Mouse (Mus musculus) heart, embryonic 10.5 days (tissue): ENCODE measurements at regions not wholly inside any gene's neighbourhood (a gene's known extent, or its start where the extent isn't known, plus 50 kb on each side); places are given as distances from the start of the nearest gene placed in this dataset.

Experiments
- DNase-seq: peaks from one replicate; pipeline ENCODE4 v3.0.0-alpha.2; 2017; ENCODE audit warnings: low spot score
- H3K27ac ChIP-seq: fragments of 300-500 bp; sonication (generic); 2 replicates; pipeline ENCODE4 v1.5.1; 2016; ENCODE audit warnings: mild to moderate bottlenecking
- H3K27me3 ChIP-seq: fragments of 300-500 bp; sonication (generic); 2 replicates; pipeline ENCODE4 v1.6.1; 2016; ENCODE audit warnings: mild to moderate bottlenecking; ENCODE audit not compliant: poor library complexity, insufficient read depth, severe bottlenecking
- H3K36me3 ChIP-seq: fragments of 300-500 bp; sonication (generic); 2 replicates; pipeline ENCODE4 v1.6.1; 2016; ENCODE audit warnings: mild to moderate bottlenecking, moderate library complexity
- H3K4me1 ChIP-seq: fragments of 300-500 bp; sonication (generic); 2 replicates; pipeline ENCODE4 v1.6.1; 2016; ENCODE audit warnings: mild to moderate bottlenecking
- H3K4me3 ChIP-seq: fragments of 300-500 bp; sonication (generic); 2 replicates; pipeline ENCODE4 v1.5.1; 2016; ENCODE audit warnings: mild to moderate bottlenecking, moderate library complexity
- H3K9me3 ChIP-seq: fragments of 300-500 bp; sonication (generic); 2 replicates; pipeline ENCODE4 v1.6.1; 2016; ENCODE audit warnings: mild to moderate bottlenecking, moderate library complexity
- WGBS: fragments of 180-500 bp; shearing (Covaris S2); methylation state at CpG from one replicate; pipeline ENCODE4 v1.1.7; 2016; 5-methylcytosine and 5-hydroxymethylcytosine counted together

DNA sequence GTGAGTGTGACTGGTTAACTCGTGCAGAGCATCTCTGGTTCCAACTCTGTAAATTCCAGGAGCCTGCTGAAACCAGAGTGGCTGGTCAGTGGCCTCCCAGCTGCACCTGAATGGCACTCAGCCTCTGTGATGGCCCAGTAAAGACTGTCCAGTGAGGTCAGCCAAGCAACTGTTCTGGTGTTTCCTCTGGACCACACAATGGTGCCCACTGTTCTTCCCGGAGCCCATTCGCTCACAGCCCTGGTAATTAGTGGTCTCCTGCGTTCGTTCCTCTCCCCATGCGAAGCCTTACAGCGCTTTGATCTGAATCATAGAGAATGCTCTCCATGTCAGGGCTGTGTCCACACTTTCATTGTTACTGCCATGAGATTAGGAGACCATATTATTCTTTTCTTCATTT, 75.5 kb downstream of the Enkur start:
- no peaks in the 10 kb centered on the region for H3K4me1 ChIP-seq

DNA sequence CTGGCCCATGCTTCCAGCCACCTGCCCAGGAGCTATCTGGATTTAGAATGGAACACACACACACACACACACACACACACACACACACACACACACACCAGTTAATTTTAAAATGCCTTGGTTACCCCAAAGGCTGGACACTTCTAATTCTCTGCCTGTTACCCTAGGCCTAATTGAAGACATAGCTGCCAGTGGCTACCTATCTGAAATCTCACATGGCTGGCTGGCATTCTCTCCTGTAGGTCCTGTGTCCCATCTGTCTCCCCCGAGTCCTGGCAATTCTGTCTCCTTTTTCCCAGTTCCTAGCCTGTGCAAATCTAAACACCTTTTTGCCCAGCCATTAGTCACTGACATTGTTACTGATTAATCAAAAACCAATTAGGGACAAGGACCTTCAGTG, 78.6 kb downstream of the Enkur start:
- no peaks in the 10 kb centered on the region for H3K36me3 ChIP-seq
- H3K4me1 ChIP-seq, result no peaks in the 10 kb centered on the region
- 69% methylated on average over 1 of the region's 1 CpGs for WGBS
- H3K27me3 ChIP-seq, result no peaks in the 10 kb centered on the region
- no peak overlapping the region for H3K27ac ChIP-seq
- H3K9me3 ChIP-seq, result no peaks in the 10 kb centered on the region
- no peak overlapping the region for H3K4me3 ChIP-seq
- DNase-seq, result no peak

More for the DNA sequence above, 75.5 kb downstream of the Enkur start:
- Histone ChIP-seq H3K27me3 (no peaks in the 10 kb centered on the region), H3K4me3 (no peak overlapping the region), H3K36me3 (no peaks in the 10 kb centered on the region), H3K9me3 (no peaks in the 10 kb centered on the region), H3K27ac (no peak overlapping the region)
- no peak for DNase-seq
- 76% methylated on average over 7 of the region's 7 CpGs for WGBS

DNA sequence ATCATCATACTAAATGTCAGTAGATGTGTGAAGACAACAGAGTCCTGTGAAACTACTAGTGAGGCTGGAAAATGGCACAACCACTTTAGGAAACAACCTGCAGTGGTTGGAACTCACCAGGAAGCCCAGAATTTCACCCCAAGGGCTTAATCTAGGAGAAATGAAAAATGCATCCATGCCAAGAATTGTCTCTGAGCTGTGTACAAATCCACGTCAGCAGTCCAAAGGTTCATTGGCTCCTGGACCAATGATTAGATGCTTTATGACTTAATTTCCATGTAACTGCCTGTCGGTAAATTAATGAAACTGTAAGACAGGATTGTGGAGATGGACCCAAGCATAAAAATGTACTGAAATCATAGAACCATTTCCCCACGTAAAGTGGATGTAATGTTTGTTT, 82.7 kb downstream of the Enkur start:
- Histone ChIP-seq H3K27ac (no peak overlapping the region), H3K4me3 (no peak overlapping the region), H3K9me3 (no peaks in the 10 kb centered on the region), H3K27me3 (no peaks in the 10 kb centered on the region), H3K36me3 (no peaks in the 10 kb centered on the region), H3K4me1 (no peaks in the 10 kb centered on the region)
- WGBS, result 77% methylated on average over 3 of the region's 3 CpGs
- no peak for DNase-seq

DNA sequence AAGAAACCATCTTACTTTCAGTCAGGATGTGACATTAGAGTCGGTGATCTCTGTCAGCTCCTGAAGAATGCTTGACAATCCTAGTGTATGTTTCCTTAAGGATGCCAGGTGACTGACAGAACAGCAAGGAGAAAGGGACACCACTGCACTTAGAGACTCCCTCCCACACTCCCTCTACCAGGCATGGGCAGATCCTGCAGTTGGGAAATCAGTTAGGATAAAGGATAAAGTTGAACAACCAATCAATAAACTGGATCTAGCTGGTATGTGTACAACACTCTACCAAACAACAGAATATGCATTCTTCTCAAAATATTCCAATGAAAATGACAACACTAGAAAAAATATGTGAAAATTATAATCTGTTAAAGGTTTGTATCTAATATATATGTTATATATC, 83.5 kb downstream of the Enkur start:
- Histone ChIP-seq H3K4me1 (no peaks in the 10 kb centered on the region), H3K36me3 (no peaks in the 10 kb centered on the region), H3K4me3 (no peak overlapping the region), H3K27ac (no peak overlapping the region), H3K27me3 (no peaks in the 10 kb centered on the region), H3K9me3 (no peaks in the 10 kb centered on the region)
- DNase-seq, result no peak
- 68% methylated on average over 1 of the region's 1 CpGs for WGBS

DNA sequence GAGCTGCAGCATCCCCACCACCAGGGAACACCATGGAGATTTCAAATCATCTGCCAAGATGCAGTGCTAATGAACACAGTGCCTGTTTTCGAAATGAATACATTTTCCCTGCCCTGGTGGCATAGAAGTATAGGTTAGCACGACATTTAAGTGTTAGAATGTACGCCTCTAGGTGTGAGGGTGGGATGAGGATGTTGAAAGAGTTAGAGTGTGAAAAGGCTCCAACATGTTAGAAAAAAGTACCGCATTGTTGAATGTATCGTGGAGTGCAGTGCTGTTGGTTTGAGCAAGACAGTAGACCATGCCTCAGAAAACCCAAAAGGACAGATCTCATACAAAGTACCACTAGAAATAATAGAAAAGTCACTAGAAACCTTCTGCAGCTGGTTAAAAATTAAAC, 88.3 kb downstream of the Enkur start:
- Histone ChIP-seq H3K27ac (no peak overlapping the region), H3K4me3 (no peak overlapping the region), H3K4me1 (no peaks in the 10 kb centered on the region), H3K36me3 (no peaks in the 10 kb centered on the region), H3K9me3 (no peaks in the 10 kb centered on the region), H3K27me3 (no peaks in the 10 kb centered on the region)
- WGBS, result 86% methylated on average over 5 of the region's 5 CpGs
- DNase-seq, result no peak

DNA sequence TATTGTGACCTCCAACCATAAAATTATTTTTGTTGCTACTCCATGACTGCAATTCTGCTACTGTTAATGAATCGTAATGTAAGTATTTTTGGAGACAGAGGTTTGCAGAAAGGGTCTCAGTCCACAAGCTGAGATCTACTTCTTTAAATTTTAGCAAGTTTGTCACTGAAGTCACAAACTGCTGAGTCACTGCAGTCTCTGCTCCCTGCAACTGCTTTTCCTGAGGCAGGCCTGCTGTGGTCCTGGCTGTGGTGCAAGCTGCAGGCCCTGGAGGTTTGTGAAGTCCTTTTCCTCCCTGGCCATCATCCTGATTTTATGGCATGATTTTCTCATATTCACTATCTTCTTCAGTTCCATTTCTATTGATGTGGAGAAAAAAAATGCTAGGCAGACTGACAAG, 93.6 kb downstream of the Enkur start:
- Histone ChIP-seq H3K27me3 (no peaks in the 10 kb centered on the region), H3K36me3 (no peaks in the 10 kb centered on the region), H3K4me1 (no peaks in the 10 kb centered on the region), H3K27ac (no peak overlapping the region), H3K4me3 (no peak overlapping the region), H3K9me3 (no peaks in the 10 kb centered on the region)
- 77% methylated on average over 1 of the region's 1 CpGs for WGBS
- peak; percentile 28 for DNase-seq

DNA sequence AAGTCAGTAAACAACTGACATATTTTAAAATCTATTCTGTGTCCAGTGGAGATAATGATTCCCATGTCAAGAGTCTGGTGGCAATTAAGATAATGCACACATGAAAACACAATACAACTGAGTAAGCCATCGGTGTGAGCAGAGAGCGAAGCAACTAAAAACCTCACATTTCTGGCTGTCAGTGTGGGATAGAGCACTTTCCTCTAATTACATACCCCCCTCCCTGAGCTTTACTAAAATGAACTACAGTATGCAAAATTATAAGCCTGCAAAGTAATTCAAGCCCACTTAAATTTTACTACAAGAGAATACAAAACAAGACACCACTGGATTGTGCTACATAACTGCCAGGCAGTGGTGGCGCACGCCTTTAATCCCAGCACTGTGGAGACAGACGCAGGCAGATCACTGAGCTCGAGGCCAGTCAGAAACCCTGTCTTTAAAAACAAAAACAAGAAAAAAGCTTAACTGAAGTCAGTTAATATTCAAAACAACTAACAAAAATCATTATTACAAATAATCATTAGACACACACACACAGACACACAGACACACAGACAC, 104.8 kb downstream of the Enkur start:
- DNase-seq, result no peak
- no peaks in the 10 kb centered on the region for H3K36me3 ChIP-seq
- 88% methylated on average over 6 of the region's 6 CpGs for WGBS
- no peak overlapping the region for H3K27ac ChIP-seq
- no peaks in the 10 kb centered on the region for H3K9me3 ChIP-seq
- no peak overlapping the region for H3K4me3 ChIP-seq
- no peaks in the 10 kb centered on the region for H3K27me3 ChIP-seq
- H3K4me1 ChIP-seq, result no peaks in the 10 kb centered on the region

DNA sequence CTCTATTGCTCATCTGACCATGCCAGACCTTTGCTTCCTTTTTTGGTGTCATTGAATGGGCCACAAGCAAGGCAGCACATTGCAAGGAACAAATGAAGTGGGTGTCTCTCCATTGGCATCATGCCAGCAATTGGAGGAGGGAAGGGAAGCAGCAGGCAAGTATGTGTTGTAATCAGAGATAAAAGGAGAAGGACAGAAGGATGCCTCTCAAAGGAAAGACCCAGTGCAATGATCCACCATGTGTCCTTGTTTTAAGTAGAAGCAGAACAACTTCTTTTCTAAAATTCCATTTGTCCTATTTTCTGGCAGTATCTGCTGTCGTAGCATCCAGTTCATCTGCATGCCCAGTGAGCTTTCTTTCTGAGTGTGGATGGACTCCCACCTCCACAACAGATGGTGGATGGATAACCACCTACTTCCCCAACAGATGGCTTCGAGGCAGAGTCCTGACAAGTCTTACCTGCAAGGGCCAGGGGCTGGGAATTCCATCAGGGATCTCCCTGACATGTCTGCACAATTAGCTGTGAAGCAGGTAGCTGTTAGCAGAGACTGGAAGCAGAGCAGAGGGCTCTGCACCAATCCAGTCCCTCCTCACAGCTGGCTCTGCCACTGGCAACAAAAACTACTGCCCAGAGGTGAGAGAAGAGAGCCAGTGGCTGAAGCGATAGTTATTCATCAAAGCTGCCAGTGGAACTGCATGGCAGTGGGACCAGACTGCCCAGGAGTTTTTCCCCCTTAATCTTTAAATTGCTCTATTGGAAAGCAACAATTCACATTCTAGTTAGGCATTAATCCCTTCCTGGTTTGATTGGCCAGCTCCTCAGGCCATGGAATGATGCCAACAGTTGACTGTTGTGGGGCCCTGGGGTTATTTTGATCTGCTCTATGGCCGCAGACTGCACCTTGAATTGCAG, 113.8 kb downstream of the Enkur start:
- no peak for DNase-seq
- 75% methylated on average over 4 of the region's 4 CpGs for WGBS
- Histone ChIP-seq H3K27ac (no peak overlapping the region), H3K4me3 (no peak overlapping the region), H3K27me3 (no peaks in the 10 kb centered on the region), H3K36me3 (no peaks in the 10 kb centered on the region), H3K4me1 (no peaks in the 10 kb centered on the region), H3K9me3 (no peaks in the 10 kb centered on the region)

DNA sequence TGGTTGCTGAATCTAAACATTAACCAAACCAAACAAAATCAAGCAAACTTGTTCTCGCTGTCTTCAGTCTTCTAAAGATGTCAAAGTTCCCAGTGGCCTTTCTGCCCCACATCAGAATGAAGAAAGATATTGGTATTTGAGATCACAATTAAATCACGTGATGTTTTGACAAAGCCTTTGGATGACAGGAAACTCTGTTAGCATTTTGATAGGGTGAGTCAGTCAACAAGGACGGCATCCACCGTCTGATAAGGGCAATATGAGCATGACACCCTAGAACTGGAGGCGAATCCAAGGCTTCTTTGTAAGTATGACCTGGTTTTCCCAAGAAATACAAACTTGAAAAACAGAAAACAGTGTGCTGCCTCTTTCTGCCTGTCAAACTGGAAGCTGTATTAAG, 116.8 kb upstream of the Arhgap21 start:
- peak; percentile 6 for DNase-seq
- Histone ChIP-seq H3K36me3 (no peaks in the 10 kb centered on the region), H3K27me3 (no peaks in the 10 kb centered on the region), H3K4me1 (no peaks in the 10 kb centered on the region), H3K9me3 (no peaks in the 10 kb centered on the region), H3K4me3 (no peak overlapping the region), H3K27ac (no peak overlapping the region)
- WGBS, result 55% methylated on average over 5 of the region's 5 CpGs

DNA sequence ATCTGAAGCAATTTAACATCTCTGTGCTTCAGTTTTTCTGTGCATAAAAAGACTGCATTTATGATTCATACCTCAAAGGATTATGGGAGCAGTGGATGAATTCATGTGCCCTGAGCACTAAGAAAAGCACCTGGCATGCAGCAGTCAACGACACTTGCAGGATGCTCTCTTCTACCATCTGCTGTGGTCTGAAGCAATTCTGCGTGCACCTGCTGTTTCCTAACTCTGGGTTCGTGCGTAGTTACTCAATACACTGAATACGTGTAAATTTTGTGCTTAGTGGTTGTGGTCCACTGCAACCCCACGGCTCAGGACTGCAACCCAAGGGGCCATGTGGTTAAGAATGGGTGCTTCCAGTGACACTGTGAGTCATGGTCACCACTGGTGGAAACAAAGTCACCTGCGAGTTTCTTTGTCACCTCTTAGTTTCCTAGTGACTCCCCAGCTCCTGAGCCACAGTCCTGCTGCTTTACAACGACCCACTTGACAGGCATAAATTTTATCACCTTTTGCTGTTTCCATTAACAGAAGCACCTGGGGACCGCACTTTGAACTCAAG, 98.7 kb upstream of the Arhgap21 start:
- no peak overlapping the region for H3K27ac ChIP-seq
- WGBS, result 77% methylated on average over 9 of the region's 9 CpGs
- DNase-seq, result peak; percentile 68
- no peaks in the 10 kb centered on the region for H3K27me3 ChIP-seq
- H3K4me3 ChIP-seq, result no peak overlapping the region
- H3K4me1 ChIP-seq, result no peaks in the 10 kb centered on the region
- H3K36me3 ChIP-seq, result no peaks in the 10 kb centered on the region
- no peaks in the 10 kb centered on the region for H3K9me3 ChIP-seq

DNA sequence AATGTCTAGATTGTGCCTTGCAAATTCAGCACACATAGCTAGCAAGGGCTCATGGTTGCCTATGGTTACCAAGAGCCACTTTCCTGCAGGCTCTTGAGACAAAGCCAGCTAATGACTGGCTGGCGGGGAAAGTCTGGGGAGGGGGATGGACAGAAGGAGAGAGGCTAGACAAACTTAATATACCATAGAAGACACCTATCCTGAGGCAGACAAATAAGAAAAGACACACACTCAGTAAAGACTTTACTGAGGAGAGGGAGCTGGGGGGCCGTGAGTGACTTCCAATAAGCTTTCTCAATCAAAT, 91.6 kb upstream of the Arhgap21 start:
- DNase-seq, result no peak

DNA sequence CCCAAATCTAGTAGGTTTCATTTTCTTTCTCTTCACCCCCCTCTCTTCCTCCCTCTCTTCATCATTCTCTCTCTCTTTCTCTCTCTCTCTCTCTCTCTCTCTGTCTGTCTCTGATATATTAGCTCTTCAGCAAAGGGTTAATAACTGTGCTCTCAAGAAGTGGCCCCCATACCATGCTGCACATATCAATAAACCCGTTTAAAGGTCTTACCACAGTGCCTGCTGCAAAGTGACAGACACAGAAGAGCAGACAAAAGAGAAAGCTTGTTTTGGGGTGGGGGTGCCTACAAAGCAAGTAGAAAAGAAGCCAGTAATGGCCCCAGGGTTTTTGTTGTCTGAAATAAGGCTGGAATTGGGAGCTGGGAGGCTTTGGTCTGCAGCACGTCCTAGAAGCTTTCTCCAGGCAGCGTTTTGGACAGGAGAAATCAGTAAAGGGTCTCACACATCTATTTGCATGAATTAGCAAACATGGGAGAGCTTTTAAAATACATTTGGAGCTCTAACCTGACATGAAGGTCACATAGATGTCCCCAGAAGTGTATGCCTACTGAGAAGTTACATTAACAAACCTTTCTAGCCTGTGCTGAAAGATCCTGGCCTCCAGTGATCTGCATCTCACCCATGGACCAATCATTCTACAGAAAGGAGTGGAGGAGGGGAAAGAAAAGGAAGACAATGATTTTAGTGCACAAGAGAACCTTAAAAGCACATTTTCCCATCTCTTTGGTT, 91.1 kb upstream of the Arhgap21 start:
- Histone ChIP-seq H3K9me3 (no peaks in the 10 kb centered on the region), H3K27ac (no peak overlapping the region), H3K4me1 (peaks cover 8% of the 10 kb centered on the region; the same call in 1 of the 2 replicates), H3K27me3 (no peaks in the 10 kb centered on the region), H3K4me3 (no peak overlapping the region), H3K36me3 (no peaks in the 10 kb centered on the region)
- DNase-seq, result no peak
- 50% methylated on average over 3 of the region's 3 CpGs for WGBS

More for the DNA sequence above, 91.6 kb upstream of the Arhgap21 start:
- no peaks in the 10 kb centered on the region for H3K36me3 ChIP-seq
- H3K27ac ChIP-seq, result no peak overlapping the region
- no peaks in the 10 kb centered on the region for H3K27me3 ChIP-seq
- WGBS, result 69% methylated on average over 2 of the region's 2 CpGs
- H3K4me3 ChIP-seq, result no peak overlapping the region
- H3K4me1 ChIP-seq, result peaks cover 8% of the 10 kb centered on the region; the same call in 1 of the 2 replicates
- H3K9me3 ChIP-seq, result no peaks in the 10 kb centered on the region

DNA sequence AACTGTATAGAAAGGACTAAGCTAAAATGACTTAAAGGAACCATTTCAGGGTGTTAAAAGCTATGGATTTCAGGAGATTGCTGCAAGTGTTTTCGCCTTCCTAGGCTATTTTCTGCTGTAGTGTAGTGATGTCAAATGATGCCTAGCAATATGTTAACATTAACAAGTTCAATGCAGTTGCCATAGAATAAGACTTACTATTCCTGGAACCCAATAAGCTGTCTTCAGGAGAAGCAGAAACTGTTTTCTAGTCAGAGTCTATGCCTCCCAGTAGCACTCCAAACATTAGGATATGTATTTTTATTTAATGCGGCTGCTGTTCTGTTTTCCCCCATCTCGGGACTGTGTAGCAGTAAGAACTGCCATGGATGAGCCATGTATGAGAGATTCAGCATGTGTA, 90.3 kb upstream of the Arhgap21 start:
- no peak overlapping the region for H3K27ac ChIP-seq
- H3K4me1 ChIP-seq, result peaks cover 8% of the 10 kb centered on the region; the same call in 1 of the 2 replicates
- no peak overlapping the region for H3K4me3 ChIP-seq
- WGBS, result 75% methylated on average over 3 of the region's 3 CpGs
- no peaks in the 10 kb centered on the region for H3K27me3 ChIP-seq
- no peaks in the 10 kb centered on the region for H3K36me3 ChIP-seq
- DNase-seq, result no peak
- no peaks in the 10 kb centered on the region for H3K9me3 ChIP-seq
